Mouse (Mus musculus) inflammation-experienced regulatory T-cells (primary cell): ENCODE data around the gene Mcemp1. TPM values are rescaled to one million over a fixed set of nuclear protein-coding genes. Genes with fewer than 3 reads are reported as not detected.

Experiments used
- polyA plus RNA-seq, 2 experiments: library from polyadenylated mRNA; unstranded; fragments of 100-300 nt; shearing (Covaris generic); gene quantifications; one replicate each; pipeline ENCODE4 v1.2.1; 2017

Gene Mcemp1
- polyA plus RNA-seq, result 1 to 10 TPM in 1 of 2 experiments, not detected in 1; 1.1 TPM

GRCm38 (mm10) chr8:3665507-3665906 is at the start of gene Mcemp1:
Gene Mcemp1, plus strand, starts transcription at chr8:3665754.

DNA sequence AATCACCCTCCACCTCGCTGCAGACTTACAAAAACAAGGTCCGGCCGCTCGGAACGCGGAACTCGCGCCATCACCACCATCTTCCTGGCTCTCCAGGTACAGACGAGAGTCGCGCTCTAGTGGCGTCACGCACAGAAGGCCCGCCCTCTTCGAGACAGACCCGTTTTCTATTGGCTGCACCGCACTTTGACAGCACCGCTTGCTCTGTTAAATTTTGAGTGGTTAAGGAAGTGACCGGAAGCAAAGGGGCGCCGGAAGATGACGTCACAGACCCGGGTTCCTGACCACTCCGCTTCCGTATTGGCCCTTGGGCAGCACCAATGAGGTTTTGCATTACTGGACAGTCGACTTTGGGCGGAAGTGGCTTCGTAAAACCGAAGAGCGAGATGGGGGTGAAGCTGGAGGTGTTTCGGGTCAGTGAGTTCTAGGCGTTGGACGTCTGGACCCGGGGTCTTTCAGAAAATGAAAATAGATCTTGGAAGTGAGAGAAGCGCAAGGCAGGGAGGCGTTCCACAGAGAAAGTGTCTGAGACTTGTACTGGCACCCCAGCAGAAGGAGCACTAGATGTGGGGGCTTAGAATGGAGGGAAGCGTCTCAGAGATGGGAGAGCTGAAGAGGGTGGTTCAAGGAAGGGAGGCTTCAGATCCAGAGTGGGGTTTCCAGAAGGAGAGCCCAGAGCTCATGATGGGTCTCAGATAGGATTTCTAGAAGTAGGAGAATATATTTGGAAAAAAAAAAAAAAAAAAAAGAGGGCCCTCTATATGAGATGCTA is 44.2 kb upstream of the Mcemp1 start, which contains the start of the genes Xab2 and Pet100:
Gene Xab2, minus strand, starts transcription at position 118 of the 772 bp plus-strand sequence.
Gene Pet100, plus strand, starts transcription at position 350 of the 772 bp plus-strand sequence.

GRCm38 (mm10) chr8:3625445-3625844 is 40.1 kb upstream of the Mcemp1 start, which contains the start of gene Pcp2:
Gene Pcp2, minus strand, starts transcription at chr8:3625545.

GRCm38 (mm10) chr8:3630647-3631477 is 34.7 kb upstream of the Mcemp1 start, which contains the start of gene Stxbp2:
Gene Stxbp2, plus strand, starts transcription at chr8:3630955.

GRCm38 (mm10) chr8:3655526-3655925 is 10.0 kb upstream of the Mcemp1 start, which contains the start of gene Retn:
Gene Retn, plus strand, starts transcription at chr8:3655770.

DNA sequence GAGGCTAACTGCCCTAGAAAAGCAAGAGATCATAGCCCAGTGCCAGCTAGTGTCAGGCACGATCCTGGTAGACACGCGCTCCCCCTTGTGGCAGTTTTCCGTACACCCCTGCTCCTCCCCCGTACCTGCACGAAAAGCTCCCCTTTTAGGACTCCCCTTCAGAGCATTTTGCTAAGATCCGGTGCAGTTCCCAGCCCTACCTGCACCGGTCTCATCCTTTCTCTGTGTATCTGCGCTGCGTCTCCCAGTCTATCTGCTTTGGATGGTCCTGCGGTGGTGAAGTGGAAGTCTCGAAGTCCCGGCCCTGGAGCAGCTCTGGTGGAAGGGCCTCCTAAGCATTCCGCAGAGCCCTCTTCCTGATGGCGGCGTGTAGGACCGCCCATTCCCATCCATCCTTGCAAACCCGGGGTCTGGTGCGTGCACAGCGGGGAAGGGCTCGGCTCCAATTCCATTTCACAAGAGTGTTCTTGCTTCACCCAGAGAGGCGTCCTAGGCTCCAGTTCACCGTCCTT is 6.5 kb downstream of the Mcemp1 start, which contains the start of gene Fcor:
Gene Fcor, minus strand, starts transcription at position 383 of the 512 bp plus-strand sequence.

DNA sequence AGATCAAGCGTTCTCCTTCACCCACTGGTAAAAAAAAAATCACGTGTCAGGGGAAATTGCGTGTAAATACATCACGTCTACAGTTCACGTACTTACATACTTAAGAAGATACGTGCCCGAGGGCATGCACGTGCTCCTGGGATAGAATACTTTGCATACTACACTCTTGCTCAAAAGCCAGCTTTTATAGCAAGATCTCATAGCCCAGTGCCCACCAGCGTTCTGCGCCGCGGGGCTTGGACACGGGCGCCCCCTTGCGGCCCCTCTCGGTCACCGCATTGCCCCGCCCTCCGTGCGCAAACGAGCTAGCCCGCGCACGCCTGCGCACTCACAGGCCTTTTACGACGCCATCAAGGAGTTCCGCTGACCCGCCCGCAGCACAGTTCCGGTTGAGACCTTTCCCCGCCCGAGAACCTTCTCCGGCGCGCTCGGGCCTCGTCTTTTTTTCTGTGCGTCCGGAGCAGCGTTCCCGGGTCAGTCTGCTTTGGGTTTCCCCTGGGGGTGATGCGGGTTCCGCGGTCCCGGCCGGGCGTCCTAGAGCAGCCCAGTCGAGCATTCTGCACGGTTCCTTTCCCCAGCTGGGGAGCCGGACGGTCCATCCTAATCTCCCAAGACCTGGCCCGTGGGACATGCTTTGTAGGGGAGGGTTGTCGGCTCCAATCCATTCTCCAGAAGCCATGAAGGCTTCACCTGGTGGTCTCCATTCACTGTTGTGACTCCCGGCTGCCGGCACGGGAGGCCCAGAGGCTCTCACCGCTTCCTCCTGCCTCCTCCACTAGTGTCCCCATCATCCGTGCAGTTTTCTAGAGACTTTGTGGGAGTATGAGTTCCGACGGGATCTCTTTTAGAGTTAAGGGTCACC is 10.8 kb downstream of the Mcemp1 start, which contains the start of gene Trappc5:
Gene Trappc5, plus strand, starts transcription at position 169 of the 862 bp plus-strand sequence.

GRCm38 (mm10) chr8:3694121-3694520 is 28.6 kb downstream of the Mcemp1 start, which contains the start of gene Fcer2a:
Gene Fcer2a, minus strand, starts transcription at chr8:3694175.

Other genes with a start within 250 kb of the Mcemp1 start
- gene Pex11g, start 198.1 kb upstream of the Mcemp1 start, polyA plus RNA-seq, result 1 to 10 TPM; 4.2 to 4.5 TPM
- gene Tex45, start 194.9 kb upstream of the Mcemp1 start, polyA plus RNA-seq, result under 1 TPM in 1 of 2 experiments, not detected in 1; 0.17 TPM
- gene Zfp358, start 172.6 kb upstream of the Mcemp1 start, polyA plus RNA-seq, result 1 to 10 TPM; 6.7 to 8.5 TPM
- 100 to 1,000 TPM; 107 to 120 TPM for gene Mcoln1, start 165.3 kb upstream of the Mcemp1 start, polyA plus RNA-seq
- 10 to 100 TPM; 39.8 to 41.4 TPM for gene Pnpla6, start 150.4 kb upstream of the Mcemp1 start, polyA plus RNA-seq
- 1 to 10 TPM in 1 of 2 experiments, not detected in 1; 2.2 TPM for gene C330021F23Rik, start 97.8 kb upstream of the Mcemp1 start, polyA plus RNA-seq
- 1 to 10 TPM in 1 of 2 experiments, under 1 TPM in 1; 0.98 to 5.4 TPM for gene Camsap3, start 78.5 kb upstream of the Mcemp1 start, polyA plus RNA-seq
- gene Xab2, start 44.4 kb upstream of the Mcemp1 start, polyA plus RNA-seq, result 100 to 1,000 TPM; 100 to 114 TPM
- gene Pet100, start 44.2 kb upstream of the Mcemp1 start, polyA plus RNA-seq, result 100 to 1,000 TPM in 1 of 2 experiments, 10 to 100 TPM in 1; 95.6 to 102 TPM
- gene Pcp2, start 40.2 kb upstream of the Mcemp1 start, polyA plus RNA-seq, result not detected
- 100 to 1,000 TPM; 203 to 221 TPM for gene Stxbp2, start 34.8 kb upstream of the Mcemp1 start, polyA plus RNA-seq
- not detected for gene Retn, start 10.0 kb upstream of the Mcemp1 start, polyA plus RNA-seq
- gene Fcor, start 6.6 kb downstream of the Mcemp1 start, polyA plus RNA-seq, result under 1 TPM in 1 of 2 experiments, not detected in 1; 0.78 TPM
- 10 to 100 TPM; 35.7 to 44.1 TPM for gene Trappc5, start 10.5 kb downstream of the Mcemp1 start, polyA plus RNA-seq
- 10 to 100 TPM in 1 of 2 experiments, 1 to 10 TPM in 1; 1.7 to 16.7 TPM for gene Fcer2a, start 28.4 kb downstream of the Mcemp1 start, polyA plus RNA-seq
- under 1 TPM in 1 of 2 experiments, not detected in 1; 0.53 TPM for gene Clec4g, start 54.9 kb downstream of the Mcemp1 start, polyA plus RNA-seq
- gene Cd209a, start 83.2 kb downstream of the Mcemp1 start, polyA plus RNA-seq, result 1 to 10 TPM in 1 of 2 experiments, not detected in 1; 2.8 TPM
- under 1 TPM; 0.31 to 0.67 TPM for gene Cd209e, start 188.6 kb downstream of the Mcemp1 start, polyA plus RNA-seq
- gene Cd209d, start 212.8 kb downstream of the Mcemp1 start, polyA plus RNA-seq, result not detected